Mouse (Mus musculus): ENCODE measurements around the gene Gtpbp10. TPM values are rescaled to one million over a fixed set of nuclear protein-coding genes. Genes with fewer than 3 reads are reported as not detected.

Gene Gtpbp10
- total and polyA plus RNA-seq, 3 experiments: 0.17 to 2.7 (median 0.38) TPM

- H3K27me3 ChIP-seq (ENCODE audit: insufficient read depth, low read length): no peaks in the 10 kb centered on the region
- H3K36me3 ChIP-seq (replicated peaks): no peaks in the 10 kb centered on the region
- peaks cover 3% of the 10 kb centered on the region; the same call in 1 of the 2 replicates for H3K9me3 ChIP-seq (replicated peaks)
- peak overlapping the region; percentile 69; the same call in 1 of the 2 replicates for H3K4me3 ChIP-seq (ENCODE audit: low read depth, low read length)
- ATAC-seq (ENCODE audit: extremely low read depth, insufficient number of reproducible peaks, low FRiP score, poor library complexity, severe bottlenecking): no peak
- H3K4me1 ChIP-seq (ENCODE audit: insufficient read depth, low read depth, low read length): peaks cover 26% of the 10 kb centered on the region
- DNase-seq (ENCODE audit: low spot score): no peak
- TF ChIP-seq TAL1 (conservative IDR thresholded peaks at IDR 0.05; ENCODE audit: low read depth, low read length) (no peak), GATA1 (IDR thresholded peaks at IDR 0.05; ENCODE audit: borderline replicate concordance, low read length) (no peak), POLR2AphosphoS5 (IDR thresholded peaks at IDR 0.05; ENCODE audit: insufficient replicate concordance, low read depth, low read length) (no peak), GATA2 (IDR thresholded peaks at IDR 0.05; ENCODE audit: borderline replicate concordance, low read depth, low read length) (no peak), CTCF (IDR thresholded peaks at IDR 0.05; ENCODE audit: low read depth, low read length) (no peak)
Observed at GRCm38 (mm10) chr5:5559798-5560197, 460 bp upstream of the Gtpbp10 start.

DNA sequence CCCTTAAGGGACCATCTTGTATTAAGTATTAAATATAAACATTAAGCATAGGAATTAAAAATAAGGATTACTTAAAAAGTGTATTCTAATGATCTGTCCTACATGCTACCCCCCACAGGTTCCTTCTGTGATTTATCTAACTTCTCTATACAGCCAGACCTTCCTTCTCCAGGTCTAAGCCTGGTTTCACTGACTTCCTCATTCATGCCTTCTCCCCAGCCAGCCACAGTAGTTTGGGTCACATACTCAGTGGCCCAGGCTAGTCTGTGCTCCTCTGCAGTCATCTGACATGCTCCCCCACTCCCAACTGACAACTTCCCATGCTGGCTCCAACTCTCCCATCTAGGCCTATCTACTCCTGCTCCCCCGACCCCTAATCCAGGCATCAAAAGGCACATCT, 8.2 kb downstream of the Gtpbp10 start:
- H3K4me1 ChIP-seq (ENCODE audit: insufficient read depth, low read depth, low read length): peaks cover 12% of the 10 kb centered on the region
- peaks cover 15% of the 10 kb centered on the region for H3K36me3 ChIP-seq (replicated peaks)
- no peak for TF ChIP-seq GATA2 (IDR thresholded peaks at IDR 0.05; ENCODE audit: borderline replicate concordance, low read depth, low read length)
- TF ChIP-seq CTCF (IDR thresholded peaks at IDR 0.05; ENCODE audit: low read depth, low read length): no peak
- no peak for TF ChIP-seq GATA1 (IDR thresholded peaks at IDR 0.05; ENCODE audit: borderline replicate concordance, low read length)
- TF ChIP-seq TAL1 (conservative IDR thresholded peaks at IDR 0.05; ENCODE audit: low read depth, low read length): no peak
- no peak for TF ChIP-seq POLR2AphosphoS5 (IDR thresholded peaks at IDR 0.05; ENCODE audit: insufficient replicate concordance, low read depth, low read length)
- no peaks in the 10 kb centered on the region for H3K27me3 ChIP-seq (ENCODE audit: insufficient read depth, low read length)
- H3K4me3 ChIP-seq (ENCODE audit: low read depth, low read length): no peak overlapping the region
- DNase-seq (ENCODE audit: low spot score): no peak
- 0 out of 2 replicates have a peak, but pooled peaks have one; percentile 13 for ATAC-seq (ENCODE audit: extremely low read depth, insufficient number of reproducible peaks, low FRiP score, poor library complexity, severe bottlenecking)
- peaks cover 6% of the 10 kb centered on the region for H3K9me3 ChIP-seq (replicated peaks)

GRCm38 (mm10) chr5:5540385-5540784, 19.0 kb downstream of the Gtpbp10 start:
- peaks cover 12% of the 10 kb centered on the region for H3K36me3 ChIP-seq (replicated peaks)
- TF ChIP-seq GATA1 (IDR thresholded peaks at IDR 0.05; ENCODE audit: borderline replicate concordance, low read length) (no peak), GATA2 (IDR thresholded peaks at IDR 0.05; ENCODE audit: borderline replicate concordance, low read depth, low read length) (no peak), POLR2AphosphoS5 (IDR thresholded peaks at IDR 0.05; ENCODE audit: insufficient replicate concordance, low read depth, low read length) (no peak), TAL1 (conservative IDR thresholded peaks at IDR 0.05; ENCODE audit: low read depth, low read length) (no peak), CTCF (IDR thresholded peaks at IDR 0.05; ENCODE audit: low read depth, low read length) (no peak)
- no peak for ATAC-seq (ENCODE audit: extremely low read depth, insufficient number of reproducible peaks, low FRiP score, poor library complexity, severe bottlenecking)
- peaks cover 42% of the 10 kb centered on the region for H3K4me1 ChIP-seq (ENCODE audit: insufficient read depth, low read depth, low read length)
- no peaks in the 10 kb centered on the region for H3K27me3 ChIP-seq (ENCODE audit: insufficient read depth, low read length)
- no peaks in the 10 kb centered on the region for H3K9me3 ChIP-seq (replicated peaks)
- no peak overlapping the region for H3K4me3 ChIP-seq (ENCODE audit: low read depth, low read length)
- no peak for DNase-seq (ENCODE audit: low spot score)

GRCm38 (mm10) chr5:5539771-5540170, 19.6 kb downstream of the Gtpbp10 start:
- TF ChIP-seq TAL1 (conservative IDR thresholded peaks at IDR 0.05; ENCODE audit: low read depth, low read length) (peak; percentile 55), CTCF (IDR thresholded peaks at IDR 0.05; ENCODE audit: low read depth, low read length) (no peak), GATA2 (IDR thresholded peaks at IDR 0.05; ENCODE audit: borderline replicate concordance, low read depth, low read length) (no peak), POLR2AphosphoS5 (IDR thresholded peaks at IDR 0.05; ENCODE audit: insufficient replicate concordance, low read depth, low read length) (no peak)
- H3K4me1 ChIP-seq (ENCODE audit: insufficient read depth, low read depth, low read length): peaks cover 41% of the 10 kb centered on the region
- H3K9me3 ChIP-seq (replicated peaks): no peaks in the 10 kb centered on the region
- DNase-seq (ENCODE audit: low spot score): peak; percentile 70
- ATAC-seq (ENCODE audit: extremely low read depth, insufficient number of reproducible peaks, low FRiP score, poor library complexity, severe bottlenecking): peak; percentile 86
- H3K4me3 ChIP-seq (ENCODE audit: low read depth, low read length): no peak overlapping the region
- peaks cover 12% of the 10 kb centered on the region for H3K36me3 ChIP-seq (replicated peaks)
- no peaks in the 10 kb centered on the region for H3K27me3 ChIP-seq (ENCODE audit: insufficient read depth, low read length)

GRCm38 (mm10) chr5:5536131-5536530, 23.2 kb downstream of the Gtpbp10 start:
- H3K36me3 ChIP-seq (replicated peaks): peaks cover 6% of the 10 kb centered on the region
- no peak for TF ChIP-seq GATA1 (IDR thresholded peaks at IDR 0.05; ENCODE audit: borderline replicate concordance, low read length)
- TF ChIP-seq TAL1 (conservative IDR thresholded peaks at IDR 0.05; ENCODE audit: low read depth, low read length): no peak
- TF ChIP-seq GATA2 (IDR thresholded peaks at IDR 0.05; ENCODE audit: borderline replicate concordance, low read depth, low read length): no peak
- TF ChIP-seq POLR2AphosphoS5 (IDR thresholded peaks at IDR 0.05; ENCODE audit: insufficient replicate concordance, low read depth, low read length): no peak
- no peak for TF ChIP-seq CTCF (IDR thresholded peaks at IDR 0.05; ENCODE audit: low read depth, low read length)
- ATAC-seq (ENCODE audit: extremely low read depth, insufficient number of reproducible peaks, low FRiP score, poor library complexity, severe bottlenecking): no peak
- H3K9me3 ChIP-seq (replicated peaks): no peaks in the 10 kb centered on the region
- H3K4me3 ChIP-seq (ENCODE audit: low read depth, low read length): no peak overlapping the region
- no peak for DNase-seq (ENCODE audit: low spot score)
- peaks cover 27% of the 10 kb centered on the region for H3K4me1 ChIP-seq (ENCODE audit: insufficient read depth, low read depth, low read length)
- no peaks in the 10 kb centered on the region for H3K27me3 ChIP-seq (ENCODE audit: insufficient read depth, low read length)

DNA sequence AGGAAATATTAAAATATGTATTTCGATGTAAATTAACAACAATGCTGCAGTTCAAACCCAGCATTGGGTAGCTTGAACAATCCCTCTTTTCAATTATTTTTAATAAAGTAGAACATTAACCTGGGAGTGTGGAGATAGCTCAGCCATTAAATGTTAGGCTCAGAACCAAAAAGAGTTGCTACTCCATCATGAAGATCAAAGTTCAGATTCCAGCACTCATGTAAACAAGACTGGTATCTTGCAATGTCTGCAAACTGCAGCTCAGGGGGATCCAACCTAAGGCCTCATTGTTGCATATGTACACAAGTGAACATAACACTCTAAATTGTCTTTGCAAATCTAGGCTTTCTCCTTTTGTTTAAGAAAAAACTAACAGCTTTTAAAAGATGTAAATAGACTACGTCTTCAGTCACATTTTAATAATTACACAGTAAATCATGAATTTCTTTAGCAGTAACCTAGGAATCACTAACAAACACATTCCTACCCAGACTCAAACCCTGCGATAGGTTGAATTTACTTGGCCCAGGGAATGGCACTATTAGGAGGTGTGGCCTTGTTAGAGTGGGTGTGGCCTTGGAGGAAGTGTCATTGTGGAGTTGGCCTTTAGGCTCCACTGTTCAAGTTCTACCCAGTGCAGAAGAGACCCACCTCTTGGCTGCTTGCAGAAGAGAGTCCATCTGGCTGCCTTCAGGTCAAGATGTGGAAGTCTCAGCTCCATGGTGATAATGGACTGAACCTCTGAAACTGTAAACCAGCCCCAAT, 25.5 kb downstream of the Gtpbp10 start:
- H3K4me1 ChIP-seq (ENCODE audit: insufficient read depth, low read depth, low read length): peaks cover 6% of the 10 kb centered on the region; the same call in 1 of the 2 replicates
- no peak for ATAC-seq (ENCODE audit: extremely low read depth, insufficient number of reproducible peaks, low FRiP score, poor library complexity, severe bottlenecking)
- no peak overlapping the region for H3K4me3 ChIP-seq (ENCODE audit: low read depth, low read length)
- no peaks in the 10 kb centered on the region for H3K9me3 ChIP-seq (replicated peaks)
- TF ChIP-seq TAL1 (conservative IDR thresholded peaks at IDR 0.05; ENCODE audit: low read depth, low read length) (no peak), CTCF (IDR thresholded peaks at IDR 0.05; ENCODE audit: low read depth, low read length) (no peak), GATA2 (IDR thresholded peaks at IDR 0.05; ENCODE audit: borderline replicate concordance, low read depth, low read length) (no peak), POLR2AphosphoS5 (IDR thresholded peaks at IDR 0.05; ENCODE audit: insufficient replicate concordance, low read depth, low read length) (no peak), GATA1 (IDR thresholded peaks at IDR 0.05; ENCODE audit: borderline replicate concordance, low read length) (no peak)
- DNase-seq (ENCODE audit: low spot score): no peak
- no peaks in the 10 kb centered on the region for H3K27me3 ChIP-seq (ENCODE audit: insufficient read depth, low read length)
- peaks cover 6% of the 10 kb centered on the region for H3K36me3 ChIP-seq (replicated peaks)
